Mouse (Mus musculus): ENCODE data around the gene Padi3. TPM values are rescaled to one million over a fixed set of nuclear protein-coding genes. Genes with fewer than 3 reads are reported as not detected.

The Padi3 gene
- polyA plus RNA-seq, 1 experiment: 0.47 TPM

DNA sequence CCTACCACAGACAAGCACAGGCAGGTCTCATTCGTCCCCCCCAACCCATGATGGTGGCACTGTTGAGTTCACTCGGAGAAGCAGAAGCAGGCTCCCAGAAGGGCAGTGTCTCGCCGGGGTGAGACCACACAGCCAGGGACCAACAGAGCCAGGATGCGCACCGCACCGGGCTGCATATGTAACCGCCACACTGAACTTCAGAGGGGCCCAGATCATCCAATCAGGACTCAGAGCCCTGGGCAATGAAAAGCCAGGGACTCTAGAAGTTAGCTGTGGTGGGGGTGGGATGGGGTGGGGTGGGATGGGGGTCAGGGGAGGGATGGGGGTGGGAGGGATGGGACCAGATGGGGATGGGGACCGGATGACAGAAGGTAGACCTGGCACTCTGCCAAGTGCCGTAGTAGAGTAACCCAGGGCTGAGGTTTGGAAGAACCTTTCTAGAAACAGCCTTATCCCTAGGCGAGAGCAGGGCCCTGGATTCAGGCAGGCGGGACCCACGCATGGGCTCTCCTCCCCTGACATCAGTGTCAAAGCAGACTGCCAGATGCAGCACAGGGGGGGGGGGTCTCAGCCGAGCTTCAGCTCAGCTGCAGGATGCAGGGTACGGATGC, 33.3 kb upstream of the Padi3 start:
- no peak for TF ChIP-seq POLR2A (IDR thresholded peaks at IDR 0.05; ENCODE audit: borderline replicate concordance, low read depth, low read length)
- no peak for TF ChIP-seq CTCF (IDR thresholded peaks at IDR 0.05; ENCODE audit: low read depth, low read length)

DNA sequence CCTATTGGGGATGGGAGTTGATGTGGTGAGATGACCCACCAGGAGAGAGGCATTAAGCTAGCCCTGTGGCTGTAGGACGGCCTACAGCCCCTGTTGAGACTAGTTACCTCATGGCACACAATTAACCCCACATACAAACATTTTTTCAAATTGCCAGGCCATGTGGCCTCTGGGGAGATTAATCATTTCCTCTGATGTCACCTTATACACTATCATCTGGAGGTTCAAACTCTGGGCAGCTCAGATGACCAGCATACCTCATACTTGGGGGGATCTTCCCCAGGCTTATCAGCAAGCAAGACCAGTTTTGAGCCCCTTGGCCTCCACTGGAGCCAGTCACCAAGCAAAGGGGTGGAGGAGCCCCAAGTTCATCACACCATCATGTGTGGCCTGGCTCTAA, 32.5 kb upstream of the Padi3 start:
- Histone ChIP-seq H3K4me1 (ENCODE audit: control insufficient read depth, insufficient read depth, low read length) (peaks cover 21% of the 10 kb centered on the region), H3K27ac (ENCODE audit: insufficient read depth, low read depth, low read length) (no peak overlapping the region), H3K4me3 (ENCODE audit: insufficient read depth, low read length) (no peak overlapping the region)
- TF ChIP-seq CTCF (IDR thresholded peaks at IDR 0.05; ENCODE audit: low read depth, low read length) (no peak), POLR2A (IDR thresholded peaks at IDR 0.05; ENCODE audit: borderline replicate concordance, low read depth, low read length) (no peak)

More for the DNA sequence above, 33.3 kb upstream of the Padi3 start:
- H3K4me3 ChIP-seq (ENCODE audit: insufficient read depth, low read length): no peak overlapping the region
- H3K4me1 ChIP-seq (ENCODE audit: control insufficient read depth, insufficient read depth, low read length): peaks cover 17% of the 10 kb centered on the region
- no peak overlapping the region for H3K27ac ChIP-seq (ENCODE audit: insufficient read depth, low read depth, low read length)

DNA sequence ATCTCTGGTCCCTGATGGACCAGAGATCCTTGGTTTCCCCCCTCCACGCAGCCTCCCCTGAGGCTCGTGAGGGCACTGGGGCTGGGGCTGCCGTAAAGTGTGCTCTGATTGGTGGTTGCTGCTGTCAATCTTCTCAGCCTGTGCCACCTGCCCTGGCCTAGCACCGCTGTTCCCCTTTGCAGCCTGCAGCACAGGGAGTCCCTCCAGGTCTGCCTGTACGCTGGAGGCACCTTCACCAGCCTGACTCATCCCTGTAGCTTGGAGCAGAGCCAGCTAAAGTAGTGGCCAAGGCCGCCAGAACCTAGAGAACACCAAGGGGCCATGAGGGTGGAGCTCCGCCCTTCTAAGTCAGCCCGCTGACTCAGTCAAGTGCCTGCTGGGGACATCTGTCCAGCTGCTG, 27.4 kb upstream of the Padi3 start:
- TF ChIP-seq POLR2A (IDR thresholded peaks at IDR 0.05; ENCODE audit: borderline replicate concordance, low read depth, low read length): no peak
- no peak for TF ChIP-seq CTCF (IDR thresholded peaks at IDR 0.05; ENCODE audit: low read depth, low read length)

DNA sequence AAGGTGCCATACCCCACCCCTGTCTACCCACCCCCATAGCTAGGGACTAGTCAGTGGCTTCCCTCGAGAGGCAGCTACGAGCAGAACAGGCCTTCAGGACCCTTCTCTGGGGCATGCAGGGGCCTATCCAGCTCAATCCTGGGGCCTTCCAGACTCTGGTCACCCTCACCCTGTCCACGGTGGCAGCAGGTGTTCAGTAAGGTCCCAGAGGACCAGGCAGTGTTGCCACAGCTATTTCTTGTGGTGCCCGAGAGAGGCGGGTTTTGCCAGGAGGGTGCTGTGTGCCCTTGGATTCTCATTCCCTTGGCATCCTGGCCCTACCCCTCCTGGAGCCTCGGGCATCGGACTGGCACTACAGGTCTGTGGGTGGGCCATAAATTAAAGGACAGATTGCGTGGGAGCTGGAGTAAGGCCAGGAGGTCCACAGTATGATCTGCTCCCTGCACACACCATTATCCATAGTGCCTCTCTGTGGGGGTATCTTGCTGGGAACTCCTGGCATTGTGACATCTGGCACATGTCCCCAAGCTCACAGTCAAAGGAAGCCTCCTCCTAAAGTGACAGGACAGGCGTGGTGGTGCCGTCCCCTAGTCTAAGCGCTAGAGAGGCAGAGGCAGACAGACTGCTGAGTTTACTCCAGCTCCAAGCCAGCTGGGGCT, 25.9 kb upstream of the Padi3 start:
- Histone ChIP-seq H3K27ac (ENCODE audit: insufficient read depth, low read depth, low read length) (no peak overlapping the region), H3K4me1 (ENCODE audit: control insufficient read depth, insufficient read depth, low read length) (peaks cover 9% of the 10 kb centered on the region), H3K4me3 (ENCODE audit: insufficient read depth, low read length) (no peak overlapping the region)
- TF ChIP-seq POLR2A (IDR thresholded peaks at IDR 0.05; ENCODE audit: borderline replicate concordance, low read depth, low read length): no peak
- no peak for TF ChIP-seq CTCF (IDR thresholded peaks at IDR 0.05; ENCODE audit: low read depth, low read length)

More for the DNA sequence above, 27.4 kb upstream of the Padi3 start:
- Histone ChIP-seq H3K27ac (ENCODE audit: insufficient read depth, low read depth, low read length) (no peak overlapping the region), H3K4me3 (ENCODE audit: insufficient read depth, low read length) (no peak overlapping the region), H3K4me1 (ENCODE audit: control insufficient read depth, insufficient read depth, low read length) (peaks cover 11% of the 10 kb centered on the region)

DNA sequence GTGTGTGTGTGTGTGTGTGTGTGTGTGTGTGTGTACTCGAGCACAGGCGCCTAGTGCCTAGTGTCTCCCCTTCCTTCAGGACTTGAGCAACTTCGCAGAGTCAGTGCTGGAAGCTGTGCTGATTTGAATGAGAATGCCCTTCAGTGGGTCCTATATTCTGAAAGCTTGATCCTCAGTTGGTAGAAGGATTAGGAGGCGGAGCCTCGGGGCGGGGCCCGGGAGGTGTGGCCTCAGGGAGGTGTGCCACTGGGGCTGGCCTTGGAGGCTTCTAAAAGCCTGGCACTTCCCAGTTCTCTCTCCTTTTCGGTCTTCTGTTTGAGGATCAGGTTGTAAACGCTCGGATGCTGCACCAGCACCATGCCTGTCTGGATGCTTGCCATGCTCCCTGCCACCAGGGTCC, 25.2 kb upstream of the Padi3 start:
- H3K4me1 ChIP-seq (ENCODE audit: control insufficient read depth, insufficient read depth, low read length): peaks cover 5% of the 10 kb centered on the region; the same call in 1 of the 2 replicates
- H3K27ac ChIP-seq (ENCODE audit: insufficient read depth, low read depth, low read length): no peak overlapping the region
- TF ChIP-seq CTCF (IDR thresholded peaks at IDR 0.05; ENCODE audit: low read depth, low read length): no peak
- TF ChIP-seq POLR2A (IDR thresholded peaks at IDR 0.05; ENCODE audit: borderline replicate concordance, low read depth, low read length): no peak
- H3K4me3 ChIP-seq (ENCODE audit: insufficient read depth, low read length): no peak overlapping the region

DNA sequence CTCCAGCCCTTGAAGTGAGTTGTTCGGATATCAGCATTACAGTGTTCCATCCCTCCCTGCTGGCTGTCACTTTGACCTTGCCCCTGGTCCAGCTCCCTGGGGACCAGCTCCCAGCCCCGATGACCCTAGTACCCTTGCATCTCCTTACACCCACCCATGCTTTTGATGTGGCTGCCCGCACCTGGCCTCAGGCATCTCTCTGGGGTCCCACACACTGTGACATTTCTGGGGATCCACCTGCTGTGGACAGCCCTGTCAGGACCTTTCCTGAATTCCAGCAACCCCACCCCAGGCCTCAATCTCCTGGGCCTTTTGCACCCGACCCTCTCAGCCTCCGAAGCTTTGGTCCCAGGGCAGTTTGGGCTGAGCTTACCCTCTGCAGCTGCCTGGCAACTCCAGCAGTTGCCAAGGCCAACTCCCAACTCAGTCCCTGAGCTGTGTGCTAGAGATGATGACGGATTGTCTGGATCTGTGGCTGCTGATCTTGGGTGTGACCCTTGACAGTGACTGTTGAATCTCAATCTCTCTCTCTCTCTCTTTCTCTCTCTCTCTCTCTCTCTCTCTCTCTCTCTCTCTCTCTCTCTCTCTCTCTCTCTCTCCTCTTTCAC, 24.0 kb upstream of the Padi3 start:
- TF ChIP-seq POLR2A (IDR thresholded peaks at IDR 0.05; ENCODE audit: borderline replicate concordance, low read depth, low read length) (no peak), CTCF (IDR thresholded peaks at IDR 0.05; ENCODE audit: low read depth, low read length) (no peak)
- Histone ChIP-seq H3K27ac (ENCODE audit: insufficient read depth, low read depth, low read length) (no peak overlapping the region), H3K4me1 (ENCODE audit: control insufficient read depth, insufficient read depth, low read length) (peaks cover 4% of the 10 kb centered on the region; the same call in 1 of the 2 replicates), H3K4me3 (ENCODE audit: insufficient read depth, low read length) (no peak overlapping the region)

DNA sequence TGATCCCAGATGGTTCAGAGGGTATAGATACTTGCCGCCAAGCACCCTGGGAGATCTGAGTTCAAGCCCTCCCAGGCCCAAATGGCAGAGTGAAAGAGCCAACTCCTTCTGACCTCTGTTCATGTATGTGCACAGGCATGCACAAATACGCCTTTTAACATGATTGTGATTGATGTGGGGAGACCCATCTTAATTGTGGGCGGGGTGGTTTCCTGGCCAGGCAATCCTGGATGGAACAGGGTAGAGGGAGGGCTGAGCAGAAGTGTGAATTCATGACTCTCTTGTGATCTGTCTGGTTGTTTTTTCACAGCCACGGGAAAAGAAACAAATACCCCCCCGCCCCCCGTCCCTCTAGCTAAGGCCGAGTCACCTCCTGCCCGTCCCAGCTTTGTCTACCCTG, 22.4 kb upstream of the Padi3 start:
- TF ChIP-seq CTCF (IDR thresholded peaks at IDR 0.05; ENCODE audit: low read depth, low read length): no peak
- no peak for TF ChIP-seq POLR2A (IDR thresholded peaks at IDR 0.05; ENCODE audit: borderline replicate concordance, low read depth, low read length)
- Histone ChIP-seq H3K4me3 (ENCODE audit: insufficient read depth, low read length) (no peak overlapping the region), H3K27ac (ENCODE audit: insufficient read depth, low read depth, low read length) (no peak overlapping the region), H3K4me1 (ENCODE audit: control insufficient read depth, insufficient read depth, low read length) (no peaks in the 10 kb centered on the region)

DNA sequence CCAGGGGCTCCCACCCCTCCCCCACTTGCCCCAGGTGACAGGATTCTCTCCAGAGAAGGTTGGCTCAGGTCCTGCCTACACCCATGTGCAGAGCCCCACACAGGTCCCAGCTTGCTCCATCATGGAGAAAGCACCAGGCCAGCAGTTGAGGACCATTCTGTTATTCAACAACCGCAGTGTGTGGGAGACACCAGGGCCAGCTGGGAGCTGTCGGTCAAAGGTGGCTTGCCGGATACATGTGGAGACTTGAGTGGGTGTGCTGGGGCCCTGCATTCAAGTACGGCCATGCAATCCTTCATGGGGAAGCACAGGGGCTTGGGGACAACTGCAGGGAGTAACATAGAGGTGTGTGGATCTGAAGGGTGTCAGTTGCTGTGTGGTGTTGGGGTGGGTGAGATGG, 21.4 kb upstream of the Padi3 start:
- H3K4me3 ChIP-seq (ENCODE audit: insufficient read depth, low read length): no peak overlapping the region
- TF ChIP-seq POLR2A (IDR thresholded peaks at IDR 0.05; ENCODE audit: borderline replicate concordance, low read depth, low read length) (no peak), CTCF (IDR thresholded peaks at IDR 0.05; ENCODE audit: low read depth, low read length) (no peak)
- no peaks in the 10 kb centered on the region for H3K4me1 ChIP-seq (ENCODE audit: control insufficient read depth, insufficient read depth, low read length)
- H3K27ac ChIP-seq (ENCODE audit: insufficient read depth, low read depth, low read length): no peak overlapping the region

DNA sequence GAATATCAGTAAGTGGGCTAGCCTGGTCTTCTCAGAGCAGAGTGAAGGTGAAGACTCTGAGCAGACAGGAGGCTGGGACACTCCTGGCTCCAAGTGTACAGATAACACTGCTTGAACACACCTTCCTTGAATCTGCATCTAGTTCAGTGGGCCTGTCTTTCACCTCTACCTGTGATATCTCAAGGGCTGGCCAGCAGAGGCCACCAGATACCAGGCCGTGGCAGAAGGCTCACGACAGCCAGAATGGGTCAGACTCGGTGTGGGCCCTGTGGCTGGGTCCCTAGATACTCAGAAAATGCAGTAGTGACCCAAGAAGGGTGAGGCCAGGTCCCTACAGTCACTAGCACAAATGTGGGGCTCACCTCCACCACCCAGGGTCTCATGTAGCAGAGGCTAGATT, 16.8 kb upstream of the Padi3 start:
- Histone ChIP-seq H3K4me3 (ENCODE audit: insufficient read depth, low read length) (no peak overlapping the region), H3K4me1 (ENCODE audit: control insufficient read depth, insufficient read depth, low read length) (no peaks in the 10 kb centered on the region), H3K27ac (ENCODE audit: insufficient read depth, low read depth, low read length) (no peak overlapping the region)
- TF ChIP-seq CTCF (IDR thresholded peaks at IDR 0.05; ENCODE audit: low read depth, low read length) (0 out of 2 replicates have a peak, but pooled peaks have one; percentile 7), POLR2A (IDR thresholded peaks at IDR 0.05; ENCODE audit: borderline replicate concordance, low read depth, low read length) (no peak)

DNA sequence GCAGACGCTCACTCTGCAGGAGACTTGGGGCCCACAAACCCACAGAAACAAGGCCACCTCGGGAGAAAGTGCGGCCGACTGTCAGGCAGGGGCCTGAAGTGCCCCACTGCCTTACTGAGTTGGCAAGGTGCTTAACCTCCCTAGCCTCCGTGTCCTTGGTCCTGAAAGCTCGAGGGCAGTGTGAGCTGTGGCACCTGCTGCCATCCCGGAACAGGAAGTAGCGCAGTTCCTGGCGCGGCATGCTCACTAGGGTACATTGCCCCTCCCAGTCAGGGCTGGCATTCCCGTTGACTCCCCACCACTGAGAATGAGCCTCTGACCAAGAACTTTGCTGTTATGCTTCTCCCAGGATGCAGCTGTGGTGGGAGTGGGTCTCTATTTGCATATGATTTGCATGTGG, 15.5 kb upstream of the Padi3 start:
- TF ChIP-seq POLR2A (IDR thresholded peaks at IDR 0.05; ENCODE audit: borderline replicate concordance, low read depth, low read length): no peak
- TF ChIP-seq CTCF (IDR thresholded peaks at IDR 0.05; ENCODE audit: low read depth, low read length): no peak
- no peak overlapping the region for H3K27ac ChIP-seq (ENCODE audit: insufficient read depth, low read depth, low read length)
- H3K4me1 ChIP-seq (ENCODE audit: control insufficient read depth, insufficient read depth, low read length): no peaks in the 10 kb centered on the region
- no peak overlapping the region for H3K4me3 ChIP-seq (ENCODE audit: insufficient read depth, low read length)
